30 mouse cellular contexts compared by ENCODE assay signal in the genomic region with DNA sequence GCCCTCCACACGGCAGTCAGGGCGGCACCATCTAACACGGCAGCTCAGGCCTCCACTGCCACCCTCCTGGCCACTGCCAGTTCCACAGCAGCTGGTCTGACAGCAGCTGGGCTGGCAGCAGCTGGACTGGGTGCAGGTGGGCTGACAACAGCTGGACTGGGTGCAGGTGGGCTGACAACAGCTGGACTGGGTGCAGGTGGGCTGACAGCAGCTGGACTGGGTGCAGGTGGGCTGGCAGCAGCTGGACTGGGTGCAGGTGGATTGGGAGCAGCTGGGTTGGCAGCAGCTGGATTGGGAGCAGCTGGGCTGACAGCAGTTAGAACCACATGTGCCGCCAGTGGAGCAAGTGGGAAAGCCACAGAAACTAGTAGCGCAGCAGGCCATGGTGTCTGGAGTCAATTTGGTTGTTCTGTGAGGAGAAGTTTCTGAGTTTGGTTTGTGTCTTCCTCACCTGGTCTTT. TPM values are rescaled to one million over a fixed set of nuclear protein-coding genes. Genes with fewer than 3 reads are reported as not detected.
"Had no signal": no experiment of that assay in that cellular context is flagged by ENCODE, and none has a peak within 500 bp of the region (broad histone marks: within the 10 kb centered on the region; RNA-seq: fewer than 3 reads in every experiment).

TSS of gene Krtap1-4 (minus strand) at position 410 of the 460 bp plus-strand sequence.

- H3K4me2 ChIP-seq: lung, embryonic 15.5 days; midbrain, embryonic 11.5 days; midbrain, embryonic 13.5 days; midbrain, embryonic 15.5 days; neural tube, embryonic 13.5 days; neural tube, embryonic 15.5 days had no signal

- H3K36me3 ChIP-seq: lung, embryonic 15.5 days; midbrain, embryonic 13.5 days; midbrain, embryonic 15.5 days; neural tube, embryonic 13.5 days; neural tube, embryonic 15.5 days had no signal

- DNase-seq: liver, postnatal 0 days; lung, adult 2 months; lung, postnatal 14 days; lung, postnatal 36 days; retina, postnatal 1 day; right cerebral cortex, adult 18-20 months; right cerebral cortex, postnatal 25 days; right cerebral cortex, postnatal 4 days; spleen, adult 18-20 months; thymus, adult 18-20 months; thymus, postnatal 14 days; thymus, postnatal 4 days had no signal

- H3K27me3 ChIP-seq: lung, embryonic 15.5 days; megakaryocyte, embryonic 14.5 days; midbrain, embryonic 13.5 days; midbrain, embryonic 15.5 days; neural tube, embryonic 13.5 days; neural tube, embryonic 15.5 days had no signal

- H3K27ac ChIP-seq: lung, embryonic 15.5 days; macrophage; midbrain, embryonic 13.5 days; midbrain, embryonic 15.5 days; neural tube, embryonic 13.5 days; neural tube, embryonic 15.5 days had no signal

- H3K4me3 ChIP-seq: lung, embryonic 15.5 days; megakaryocyte, embryonic 14.5 days; midbrain, embryonic 13.5 days; midbrain, embryonic 15.5 days; neural tube, embryonic 13.5 days; neural tube, embryonic 15.5 days had no signal

RNA-seq across cellular contexts. Expression of gene Krtap1-4, which starts in this region (rescaled TPM):
- total RNA-seq: megakaryocyte progenitor cell, adult 5-6 weeks; midbrain, postnatal 0 days; monocyte, adult 5-6 weeks had no signal
- polyA plus RNA-seq: liver, postnatal 0 days; lung, adult 2 months; lung, embryonic 15.5 days; lung, postnatal 0 days; macrophage; midbrain, embryonic 11.5 days; midbrain, embryonic 13.5 days; midbrain, embryonic 15.5 days; midbrain, postnatal 0 days; neural tube, embryonic 11.5 days; neural tube, embryonic 13.5 days; neural tube, embryonic 15.5 days; small intestine, adult 2 months; stomach, embryonic 14.5 days; stomach, embryonic 16.5 days; thymus, postnatal 0 days; urinary bladder, adult 2 months had no signal
